Mouse (Mus musculus): Measurements from ENCODE around the gene Megf11. TPM values are rescaled to one million over a fixed set of nuclear protein-coding genes. Genes with fewer than 3 reads are reported as not detected.

The Megf11 gene
- polyA plus RNA-seq, 1 experiment from 2014 or later, result 0.92 TPM

DNA sequence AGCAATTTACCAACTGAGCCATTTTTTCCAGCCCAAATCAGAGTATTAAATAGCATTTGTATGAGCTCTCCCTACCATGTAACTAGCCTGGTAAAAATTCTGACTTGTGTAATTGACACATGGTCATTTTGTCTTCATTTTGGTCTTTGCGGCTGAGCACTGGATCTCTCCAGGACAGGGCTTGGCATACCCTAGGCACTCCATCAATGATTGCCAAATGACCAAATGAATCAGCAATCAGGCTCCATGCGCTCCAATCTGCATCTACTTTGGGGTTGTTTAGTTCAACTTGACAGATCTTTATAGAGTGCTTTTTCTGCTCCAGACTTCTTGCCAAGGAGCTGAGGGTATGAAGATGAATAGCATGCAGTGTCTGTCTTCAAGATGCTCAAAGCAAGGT, 9.0 kb upstream of the Megf11 start:
- no peak overlapping the region for H3K4me2 ChIP-seq (ENCODE audit: low read length)
- H3K4me1 ChIP-seq (ENCODE audit: control insufficient read depth in 2 of 2, insufficient read depth in 2 of 2, low read length in 2 of 2), result no peaks in the 10 kb centered on the region
- no peak overlapping the region for H3K4me3 ChIP-seq (ENCODE audit: control insufficient read depth in 1 of 2, insufficient read depth in 1 of 2, low read depth in 1 of 2, low read length in 2 of 2)
- peaks cover 3% of the 10 kb centered on the region; the same call in 1 of the 2 replicates for H3K9me3 ChIP-seq (ENCODE audit: control insufficient read depth, low read length)
- H3K27ac ChIP-seq (replicated peaks in 1 of 2; ENCODE audit: control insufficient read depth in 1 of 2, insufficient read depth in 1 of 2, low read depth in 2 of 2, low read length in 2 of 2), result no peak overlapping the region
- H3K27me3 ChIP-seq (ENCODE audit: control insufficient read depth, insufficient read depth, low read length), result peaks cover 9% of the 10 kb centered on the region; the same call in 1 of the 2 replicates
- H3K36me3 ChIP-seq (ENCODE audit: control insufficient read depth, insufficient read depth, low read length), result no peaks in the 10 kb centered on the region
- ATAC-seq (ENCODE audit: insufficient number of reproducible peaks, insufficient read depth, low FRiP score, low read depth), result no peak
- no peak overlapping the region for H3K9ac ChIP-seq (ENCODE audit: low read length)
- WGBS, result 89% methylated on average over 2 of the region's 2 CpGs

DNA sequence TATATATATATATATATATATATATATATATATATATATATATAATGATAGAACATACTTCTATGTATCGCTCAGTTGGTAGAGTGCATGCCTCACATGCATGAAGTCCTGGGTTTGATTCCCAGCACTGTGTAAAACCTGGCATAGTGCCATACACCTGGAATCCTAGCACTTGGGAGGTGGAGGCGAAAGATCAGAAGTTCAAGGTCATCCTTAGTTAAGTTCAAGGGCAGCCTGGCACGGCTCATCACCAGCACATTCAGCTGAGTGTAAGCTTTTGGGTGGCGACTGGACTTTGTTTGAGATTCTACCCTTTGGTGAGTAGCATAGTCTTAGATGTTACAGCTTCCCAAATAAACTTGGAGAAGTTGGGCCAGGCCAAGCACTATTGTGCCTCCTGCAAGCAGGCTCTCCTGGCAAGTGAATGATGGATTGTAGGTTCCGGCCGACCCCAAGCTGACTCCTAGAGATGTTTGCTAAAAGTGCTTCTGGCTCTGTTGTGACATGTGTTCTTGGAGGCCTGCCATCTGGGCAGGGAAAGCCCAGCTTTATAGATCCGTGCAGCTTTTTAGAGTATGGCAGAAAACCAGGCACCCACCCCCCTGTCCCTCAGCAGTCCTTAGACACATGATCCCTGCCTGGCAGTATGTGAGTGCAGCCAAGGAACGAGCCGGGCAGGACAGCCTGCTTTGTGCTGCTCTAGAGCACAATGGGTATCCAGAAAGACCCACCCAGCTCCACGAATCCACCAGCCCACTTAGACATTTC, 2.2 kb upstream of the Megf11 start:
- Histone ChIP-seq H3K27me3 (ENCODE audit: control insufficient read depth, insufficient read depth, low read length) (peaks cover 48% of the 10 kb centered on the region), H3K4me2 (ENCODE audit: low read length) (no peak overlapping the region), H3K4me1 (ENCODE audit: control insufficient read depth in 2 of 2, insufficient read depth in 2 of 2, low read length in 2 of 2) (peaks cover 7 to 19% of the 10 kb centered on the region in 2 experiments), H3K9ac (ENCODE audit: low read length) (no peak overlapping the region), H3K9me3 (ENCODE audit: control insufficient read depth, low read length) (peaks cover 3% of the 10 kb centered on the region; the same call in 1 of the 2 replicates), H3K27ac (replicated peaks in 1 of 2; ENCODE audit: control insufficient read depth in 1 of 2, insufficient read depth in 1 of 2, low read depth in 2 of 2, low read length in 2 of 2) (no peak overlapping the region), H3K36me3 (ENCODE audit: control insufficient read depth, insufficient read depth, low read length) (no peaks in the 10 kb centered on the region), H3K4me3 (ENCODE audit: control insufficient read depth in 1 of 2, insufficient read depth in 1 of 2, low read depth in 1 of 2, low read length in 2 of 2) (no peak overlapping the region)
- ATAC-seq (ENCODE audit: insufficient number of reproducible peaks, insufficient read depth, low FRiP score, low read depth), result no peak; the same call in 1 of the 2 replicates
- WGBS, result 48% methylated on average over 10 of the region's 10 CpGs

DNA sequence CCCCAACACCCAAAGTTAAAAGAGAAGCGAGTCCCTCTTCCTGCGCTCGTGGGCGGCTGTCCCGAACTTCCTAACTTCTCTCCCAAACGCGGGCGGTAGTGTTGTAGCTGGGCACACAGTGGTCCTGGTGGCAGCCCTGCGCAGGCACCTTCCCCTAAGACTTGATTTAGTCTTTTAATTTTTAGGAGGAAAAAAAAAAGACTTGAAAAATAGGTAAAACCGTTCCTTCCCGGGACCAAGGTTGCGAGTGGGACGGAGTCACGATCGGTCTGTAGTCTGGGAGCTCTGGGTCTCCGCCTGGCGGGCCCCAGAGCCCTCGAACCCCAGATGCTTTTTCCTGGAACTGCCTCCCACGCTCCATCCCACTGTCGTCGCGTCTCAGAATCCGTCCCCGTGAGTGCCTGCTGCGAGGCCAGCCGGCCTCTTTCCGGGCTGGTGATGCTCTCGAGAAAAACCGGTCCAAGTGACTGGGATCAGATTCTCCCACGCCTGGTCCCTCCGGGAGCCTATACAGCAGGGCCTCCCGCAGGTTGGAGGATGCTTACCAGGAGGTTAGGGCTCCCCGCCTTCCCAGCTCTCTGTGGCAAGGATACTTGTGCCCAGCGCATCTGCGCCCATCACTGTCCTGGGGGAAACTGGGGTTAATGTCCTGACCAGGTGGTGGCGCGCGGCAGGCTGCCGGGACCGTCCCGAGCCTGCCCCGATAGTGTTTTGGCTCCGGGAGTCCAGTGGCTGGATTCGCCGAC, 1.2 kb downstream of the Megf11 start:
- no peaks in the 10 kb centered on the region for H3K36me3 ChIP-seq (ENCODE audit: control insufficient read depth, insufficient read depth, low read length)
- peak overlapping the region; percentile 54 to 65 for H3K4me3 ChIP-seq (ENCODE audit: control insufficient read depth in 1 of 2, insufficient read depth in 1 of 2, low read depth in 1 of 2, low read length in 2 of 2)
- WGBS, result 2% methylated on average over 45 of the region's 45 CpGs
- ATAC-seq (ENCODE audit: insufficient number of reproducible peaks, insufficient read depth, low FRiP score, low read depth), result no peak
- H3K9ac ChIP-seq (ENCODE audit: low read length), result peak overlapping the region; percentile 62
- no peak overlapping the region for H3K27ac ChIP-seq (replicated peaks in 1 of 2; ENCODE audit: control insufficient read depth in 1 of 2, insufficient read depth in 1 of 2, low read depth in 2 of 2, low read length in 2 of 2)
- no peaks in the 10 kb centered on the region for H3K9me3 ChIP-seq (ENCODE audit: control insufficient read depth, low read length)
- peak overlapping the region; percentile 100 for H3K4me2 ChIP-seq (ENCODE audit: low read length)
- peaks cover 7 to 19% of the 10 kb centered on the region in 2 experiments for H3K4me1 ChIP-seq (ENCODE audit: control insufficient read depth in 2 of 2, insufficient read depth in 2 of 2, low read length in 2 of 2)
- H3K27me3 ChIP-seq (ENCODE audit: control insufficient read depth, insufficient read depth, low read length), result peaks cover 58% of the 10 kb centered on the region

DNA sequence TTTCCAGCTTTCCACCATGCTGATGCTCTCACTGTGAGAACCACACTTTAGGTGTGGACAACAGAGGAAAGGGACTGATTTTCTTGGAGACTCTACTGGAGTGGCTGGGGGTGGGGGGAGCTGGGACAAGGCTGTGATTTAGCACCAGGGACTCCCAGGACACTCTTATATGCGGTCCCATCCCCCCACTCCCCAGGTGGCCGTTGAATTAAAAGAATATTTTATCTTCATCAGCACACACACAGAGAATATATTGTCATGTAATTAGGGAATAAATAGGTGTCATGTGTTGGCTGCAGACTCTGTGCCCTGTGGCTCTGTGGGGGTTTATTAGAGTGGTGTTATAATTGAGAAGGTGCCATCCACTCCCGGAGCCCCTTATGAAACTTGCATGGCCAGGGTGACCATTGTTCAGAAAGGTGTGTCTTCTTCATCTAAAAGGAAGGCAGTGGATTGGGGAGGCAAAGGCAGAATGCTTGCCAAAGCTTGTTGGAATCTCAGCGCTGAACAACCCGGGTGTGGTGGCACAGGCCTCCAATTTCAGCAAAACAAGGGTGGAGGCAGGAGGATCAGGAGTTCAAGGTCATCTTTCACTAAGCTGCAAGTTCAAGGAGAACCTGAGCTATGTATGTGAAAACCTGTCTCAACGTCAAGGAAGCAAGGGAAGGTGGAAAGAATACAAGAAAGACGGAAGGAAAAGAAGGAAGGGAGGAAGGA, 4.3 kb downstream of the Megf11 start:
- H3K4me2 ChIP-seq (ENCODE audit: low read length), result no peak overlapping the region
- H3K4me3 ChIP-seq (ENCODE audit: control insufficient read depth in 1 of 2, insufficient read depth in 1 of 2, low read depth in 1 of 2, low read length in 2 of 2), result no peak overlapping the region
- no peak overlapping the region for H3K27ac ChIP-seq (replicated peaks in 1 of 2; ENCODE audit: control insufficient read depth in 1 of 2, insufficient read depth in 1 of 2, low read depth in 2 of 2, low read length in 2 of 2)
- H3K9me3 ChIP-seq (ENCODE audit: control insufficient read depth, low read length), result no peaks in the 10 kb centered on the region
- no peaks in the 10 kb centered on the region for H3K36me3 ChIP-seq (ENCODE audit: control insufficient read depth, insufficient read depth, low read length)
- H3K9ac ChIP-seq (ENCODE audit: low read length), result no peak overlapping the region
- ATAC-seq (ENCODE audit: insufficient number of reproducible peaks, insufficient read depth, low FRiP score, low read depth), result no peak
- peaks cover 9 to 25% of the 10 kb centered on the region in 2 experiments for H3K4me1 ChIP-seq (ENCODE audit: control insufficient read depth in 2 of 2, insufficient read depth in 2 of 2, low read length in 2 of 2)
- 59% methylated on average over 7 of the region's 7 CpGs for WGBS
- peaks cover 42% of the 10 kb centered on the region for H3K27me3 ChIP-seq (ENCODE audit: control insufficient read depth, insufficient read depth, low read length)

DNA sequence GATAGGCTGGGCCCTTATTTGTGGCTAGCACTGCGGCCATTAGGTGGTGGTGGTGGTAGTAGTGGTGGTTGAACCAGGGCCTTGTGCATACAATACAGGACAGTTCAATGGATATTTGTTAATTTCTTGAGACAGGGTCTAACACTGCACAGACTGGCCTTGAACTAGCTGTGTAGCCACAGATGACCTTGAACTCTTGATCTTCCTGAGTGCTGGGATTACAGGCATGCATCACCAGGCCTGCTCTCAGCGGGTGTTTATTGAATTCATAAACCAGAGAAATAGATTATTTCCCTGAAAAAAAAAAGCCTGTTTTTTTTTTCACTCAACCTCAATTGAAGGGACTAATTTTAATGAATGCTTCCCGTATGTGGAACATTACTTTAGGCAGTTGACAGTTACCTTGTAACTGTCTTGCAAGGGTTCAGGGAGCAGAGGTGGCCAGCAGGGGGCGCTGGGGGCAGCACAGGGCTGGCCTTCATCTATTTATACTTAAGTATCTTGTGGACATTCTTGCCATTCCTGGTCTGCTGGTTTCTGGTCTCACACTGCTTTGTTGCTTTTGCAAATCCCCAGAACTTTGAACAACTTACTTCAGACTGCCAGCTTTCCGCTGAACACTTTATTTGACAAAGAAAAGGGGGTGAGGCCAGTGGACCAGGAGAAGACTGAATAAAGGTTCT, 8.6 kb downstream of the Megf11 start:
- no peak overlapping the region for H3K4me2 ChIP-seq (ENCODE audit: low read length)
- 41% methylated on average over 5 of the region's 5 CpGs for WGBS
- no peak overlapping the region for H3K9ac ChIP-seq (ENCODE audit: low read length)
- H3K4me3 ChIP-seq (ENCODE audit: control insufficient read depth in 1 of 2, insufficient read depth in 1 of 2, low read depth in 1 of 2, low read length in 2 of 2), result no peak overlapping the region
- H3K36me3 ChIP-seq (ENCODE audit: control insufficient read depth, insufficient read depth, low read length), result no peaks in the 10 kb centered on the region
- no peak overlapping the region for H3K27ac ChIP-seq (replicated peaks in 1 of 2; ENCODE audit: control insufficient read depth in 1 of 2, insufficient read depth in 1 of 2, low read depth in 2 of 2, low read length in 2 of 2)
- H3K4me1 ChIP-seq (ENCODE audit: control insufficient read depth in 2 of 2, insufficient read depth in 2 of 2, low read length in 2 of 2), result peaks cover 5 to 8% of the 10 kb centered on the region in 2 experiments; a peak in 3 of 4 replicates
- ATAC-seq (ENCODE audit: insufficient number of reproducible peaks, insufficient read depth, low FRiP score, low read depth), result no peak
- H3K27me3 ChIP-seq (ENCODE audit: control insufficient read depth, insufficient read depth, low read length), result peaks cover 6% of the 10 kb centered on the region; the same call in 1 of the 2 replicates
- H3K9me3 ChIP-seq (ENCODE audit: control insufficient read depth, low read length), result no peaks in the 10 kb centered on the region

DNA sequence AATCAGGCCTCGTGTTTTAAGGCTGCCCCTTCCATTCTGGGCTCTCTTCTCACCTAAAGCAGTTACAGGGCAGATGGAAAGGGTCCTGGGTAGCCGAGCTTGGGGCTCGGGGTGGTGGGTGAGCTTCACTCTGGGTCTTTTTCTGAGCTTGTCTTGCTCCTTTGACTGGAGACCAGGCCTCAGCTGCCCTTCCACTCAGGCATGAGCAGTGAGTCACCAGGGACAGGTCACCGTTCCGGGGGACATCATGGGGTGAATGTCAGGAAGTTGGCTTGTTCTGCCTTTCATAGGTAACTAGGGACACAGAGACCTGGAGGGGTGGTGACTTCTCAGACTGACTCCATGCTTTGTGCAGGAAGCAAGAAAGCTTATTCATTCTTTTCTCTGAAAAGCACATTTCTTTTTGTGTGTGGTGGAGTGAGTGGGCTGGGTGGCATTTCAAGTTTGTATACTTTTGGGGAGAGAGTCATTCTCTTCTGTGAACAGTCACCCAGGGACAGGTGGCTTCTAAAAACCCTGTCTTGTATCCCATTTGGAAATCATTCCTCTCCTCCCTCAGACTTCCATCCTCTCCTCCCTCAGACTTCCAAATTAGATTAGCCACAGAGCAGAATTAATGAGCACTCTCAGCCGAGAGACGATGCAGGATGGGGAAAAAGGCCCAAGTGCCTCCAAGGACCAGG, 10.0 kb downstream of the Megf11 start:
- H3K4me1 ChIP-seq (ENCODE audit: control insufficient read depth in 2 of 2, insufficient read depth in 2 of 2, low read length in 2 of 2), result peaks cover 5 to 8% of the 10 kb centered on the region in 2 experiments; a peak in 3 of 4 replicates
- 69% methylated on average over 7 of the region's 7 CpGs for WGBS
- no peak overlapping the region for H3K9ac ChIP-seq (ENCODE audit: low read length)
- H3K27ac ChIP-seq (replicated peaks in 1 of 2; ENCODE audit: control insufficient read depth in 1 of 2, insufficient read depth in 1 of 2, low read depth in 2 of 2, low read length in 2 of 2), result no peak overlapping the region
- ATAC-seq (ENCODE audit: insufficient number of reproducible peaks, insufficient read depth, low FRiP score, low read depth), result no peak
- H3K36me3 ChIP-seq (ENCODE audit: control insufficient read depth, insufficient read depth, low read length), result no peaks in the 10 kb centered on the region
- H3K4me3 ChIP-seq (ENCODE audit: control insufficient read depth in 1 of 2, insufficient read depth in 1 of 2, low read depth in 1 of 2, low read length in 2 of 2), result no peak overlapping the region
- no peak overlapping the region for H3K4me2 ChIP-seq (ENCODE audit: low read length)
- H3K9me3 ChIP-seq (ENCODE audit: control insufficient read depth, low read length), result no peaks in the 10 kb centered on the region
- no peaks in the 10 kb centered on the region for H3K27me3 ChIP-seq (ENCODE audit: control insufficient read depth, insufficient read depth, low read length)

Data from heart, embryonic 14.5 days (tissue).